Mouse (Mus musculus) MEL (cell line): ENCODE measurements around the gene Slc16a3. TPM values are rescaled to one million over a fixed set of nuclear protein-coding genes. Genes with fewer than 3 reads are reported as not detected.

Experiments used
- DNase-seq: peaks from one replicate; pipeline ENCODE4 v3.0.0; 2011; ENCODE audit warnings: low read depth, low spot score
- H3K27ac ChIP-seq: 2 replicates; pipeline ENCODE4 v1.5.1; 2012; ENCODE audit warnings: low read depth, mild to moderate bottlenecking, control low read depth, low read length, moderate library complexity; ENCODE audit not compliant: control insufficient read depth
- H3K27me3 ChIP-seq, 2 experiments: fragments of 150-350 bp in 1 of 2; sonication (generic) in 1 of 2; 2 replicates each; pipeline ENCODE4 v1.6.1; 2012; ENCODE audit warnings: low read length in 2 of 2, mild to moderate bottlenecking in 2 of 2, improper control_type of control experiment in 1 of 2, moderate library complexity in 1 of 2; ENCODE audit not compliant: insufficient read depth in 2 of 2, control insufficient read depth in 1 of 2
- H3K36me3 ChIP-seq, 2 experiments: 2 replicates each; pipeline ENCODE4 v1.6.1; 2012 to 2014; ENCODE audit warnings: low read length in 2 of 2, improper control_type of control experiment in 1 of 2, inconsistent platforms in 1 of 2, mild to moderate bottlenecking in 1 of 2; ENCODE audit not compliant: insufficient read depth in 2 of 2, control insufficient read depth in 1 of 2
- H3K4me1 ChIP-seq, 2 experiments: fragments of 150-350 bp in 1 of 2; sonication (generic) in 1 of 2; 2 replicates each; pipeline ENCODE4 v1.6.1; 2012; ENCODE audit warnings: low read length in 2 of 2, improper control_type of control experiment in 1 of 2, mild to moderate bottlenecking in 1 of 2; ENCODE audit not compliant: insufficient read depth in 2 of 2, control insufficient read depth in 1 of 2
- H3K4me3 ChIP-seq, 2 experiments: fragments of 150-350 bp in 1 of 2; sonication (generic) in 1 of 2; 2 replicates each; pipeline ENCODE4 v1.5.1; 2012; ENCODE audit warnings: low read depth in 2 of 2, low read length in 2 of 2, mild to moderate bottlenecking in 2 of 2, moderate library complexity in 2 of 2, control low read depth in 1 of 2, improper control_type of control experiment in 1 of 2; ENCODE audit not compliant: control insufficient read depth in 1 of 2, insufficient read depth in 1 of 2
- H3K79me2 ChIP-seq: 2 replicates; pipeline ENCODE4 v1.6.1; 2012; ENCODE audit warnings: mild to moderate bottlenecking, low read length, moderate library complexity; ENCODE audit not compliant: control insufficient read depth, poor library complexity, insufficient read depth
- H3K9ac ChIP-seq: 2 replicates; pipeline ENCODE4 v1.6.1; 2012; ENCODE audit warnings: low read depth, mild to moderate bottlenecking, control low read depth, low read length, moderate library complexity; ENCODE audit not compliant: control insufficient read depth, poor library complexity, severe bottlenecking
- H3K9me3 ChIP-seq: fragments of 150-350 bp; sonication (generic); replicated peaks from 2 replicates; pipeline ENCODE4 v1.6.1; 2012; ENCODE audit warnings: mild to moderate bottlenecking, low read length, improper control_type of control experiment, moderate library complexity; ENCODE audit not compliant: insufficient read depth
- CHD1 ChIP-seq: IDR thresholded peaks from 2 replicates; pipeline ENCODE4 v1.6.1; 2012; ENCODE audit warnings: low read depth, mild to moderate bottlenecking, inconsistent platforms, low read length, improper control_type of control experiment
- CHD2 ChIP-seq: IDR thresholded peaks from 2 replicates; pipeline ENCODE4 v1.6.1; 2011; ENCODE audit warnings: low read length, improper control_type of control experiment
- CTCF ChIP-seq, 3 experiments: IDR thresholded peaks in 2 of 3; conservative IDR thresholded peaks in 1 of 3; 2 replicates each; pipeline ENCODE4 v1.5.1; 2011 to 2012; ENCODE audit warnings: low read length in 3 of 3, low read depth in 2 of 3, mild to moderate bottlenecking in 2 of 3, improper control_type of control experiment in 1 of 3, inconsistent platforms in 1 of 3, mixed read lengths in 1 of 3, moderate library complexity in 1 of 3; ENCODE audit not compliant: control insufficient read depth in 1 of 3, insufficient read depth in 1 of 3, poor library complexity in 1 of 3, severe bottlenecking in 1 of 3
- E2F4 ChIP-seq: IDR thresholded peaks from 2 replicates; pipeline ENCODE4 v1.6.1; 2011; ENCODE audit warnings: low read depth, low read length, improper control_type of control experiment, borderline replicate concordance
- ELF1 ChIP-seq: IDR thresholded peaks from 2 replicates; pipeline ENCODE4 v1.6.1; 2014; ENCODE audit warnings: low read depth, mild to moderate bottlenecking, inconsistent platforms, low read length, improper control_type of control experiment, moderate library complexity
- EP300 ChIP-seq, 2 experiments: IDR thresholded peaks; 2 replicates each; pipeline ENCODE4 v1.6.1; 2011; ENCODE audit warnings: improper control_type of control experiment in 2 of 2, low read length in 2 of 2, low read depth in 1 of 2, mild to moderate bottlenecking in 1 of 2
- ETS1 ChIP-seq: IDR thresholded peaks from 2 replicates; pipeline ENCODE4 v1.6.1; 2012; ENCODE audit warnings: low read depth, mild to moderate bottlenecking, inconsistent platforms, low read length, improper control_type of control experiment, moderate library complexity
- GATA1 ChIP-seq: IDR thresholded peaks from 2 replicates; pipeline ENCODE4 v1.6.1; 2011; ENCODE audit warnings: low read depth, low read length, improper control_type of control experiment
- HCFC1 ChIP-seq: IDR thresholded peaks from 2 replicates; pipeline ENCODE4 v1.6.1; 2012; ENCODE audit warnings: low read depth, mild to moderate bottlenecking, inconsistent platforms, low read length, improper control_type of control experiment, moderate library complexity
- JUND ChIP-seq: IDR thresholded peaks from 2 replicates; pipeline ENCODE4 v1.6.1; 2011; ENCODE audit warnings: low read depth, mild to moderate bottlenecking, improper control_type of control experiment, low read length
- KAT2A ChIP-seq: conservative IDR thresholded peaks from 2 replicates; pipeline ENCODE4 v1.6.1; 2012; ENCODE audit warnings: low read depth, low read length, improper control_type of control experiment, inconsistent platforms
- MAFK ChIP-seq: IDR thresholded peaks from 2 replicates; pipeline ENCODE4 v1.6.1; 2011; ENCODE audit warnings: low read depth, mild to moderate bottlenecking, low read length, improper control_type of control experiment, borderline replicate concordance
- MAX ChIP-seq: IDR thresholded peaks from 2 replicates; pipeline ENCODE4 v1.6.1; 2011; ENCODE audit warnings: low read length, improper control_type of control experiment
- MEF2A ChIP-seq: IDR thresholded peaks from 2 replicates; pipeline ENCODE4 v1.6.1; 2014; ENCODE audit warnings: low read depth, mild to moderate bottlenecking, inconsistent platforms, low read length, improper control_type of control experiment; ENCODE audit not compliant: poor library complexity, insufficient replicate concordance, severe bottlenecking; ENCODE audit errors: extremely low read depth
- MXI1 ChIP-seq: IDR thresholded peaks from 2 replicates; pipeline ENCODE4 v1.6.1; 2011; ENCODE audit warnings: mild to moderate bottlenecking, low read depth, low read length, improper control_type of control experiment
- MYB ChIP-seq: IDR thresholded peaks from 2 replicates; pipeline ENCODE4 v1.6.1; 2011; ENCODE audit warnings: mild to moderate bottlenecking, low read depth, low read length, improper control_type of control experiment
- MYC ChIP-seq: IDR thresholded peaks from 2 replicates; pipeline ENCODE4 v1.6.1; 2011; ENCODE audit warnings: low read depth, mild to moderate bottlenecking, low read length, improper control_type of control experiment, moderate library complexity
- NELFE ChIP-seq: IDR thresholded peaks from 2 replicates; pipeline ENCODE4 v1.6.1; 2011; ENCODE audit warnings: low read depth, low read length, improper control_type of control experiment
- RAD21 ChIP-seq: IDR thresholded peaks from 2 replicates; pipeline ENCODE4 v1.6.1; 2011; ENCODE audit warnings: mild to moderate bottlenecking, low read depth, low read length, improper control_type of control experiment
- RCOR1 ChIP-seq: IDR thresholded peaks from 2 replicates; pipeline ENCODE4 v1.6.1; 2012; ENCODE audit warnings: low read depth, mild to moderate bottlenecking, inconsistent platforms, low read length, improper control_type of control experiment
- SMC3 ChIP-seq: IDR thresholded peaks from 2 replicates; pipeline ENCODE4 v1.6.1; 2011; ENCODE audit warnings: low read depth, low read length, improper control_type of control experiment
- TAL1 ChIP-seq: IDR thresholded peaks from 2 replicates; pipeline ENCODE4 v1.6.1; 2012; ENCODE audit warnings: mild to moderate bottlenecking, inconsistent platforms, low read length, moderate library complexity, mixed read lengths
- TBP ChIP-seq: IDR thresholded peaks from 2 replicates; pipeline ENCODE4 v1.8.0; 2011; ENCODE audit warnings: low read depth, low read length, improper control_type of control experiment
- TCF12 ChIP-seq: IDR thresholded peaks from 2 replicates; pipeline ENCODE4 v1.6.1; 2014; ENCODE audit warnings: low read depth, mild to moderate bottlenecking, inconsistent platforms, low read length, improper control_type of control experiment, moderate library complexity
- UBTF ChIP-seq: IDR thresholded peaks from 2 replicates; pipeline ENCODE4 v1.6.1; 2012; ENCODE audit warnings: low read depth, mild to moderate bottlenecking, inconsistent platforms, low read length, improper control_type of control experiment, moderate library complexity, borderline replicate concordance; ENCODE audit not compliant: insufficient read depth
- USF1 ChIP-seq: IDR thresholded peaks from 2 replicates; pipeline ENCODE4 v1.6.1; 2014; ENCODE audit warnings: low read depth, mild to moderate bottlenecking, inconsistent platforms, low read length, improper control_type of control experiment, moderate library complexity
- ZC3H11A ChIP-seq: IDR thresholded peaks from 2 replicates; pipeline ENCODE4 v1.6.1; 2012; ENCODE audit warnings: low read depth, mild to moderate bottlenecking, inconsistent platforms, low read length, improper control_type of control experiment
- ZKSCAN1 ChIP-seq: IDR thresholded peaks from 2 replicates; pipeline ENCODE4 v1.6.1; 2012; ENCODE audit warnings: low read depth, mild to moderate bottlenecking, inconsistent platforms, low read length, improper control_type of control experiment, moderate library complexity
- ZMIZ1 ChIP-seq: IDR thresholded peaks from 2 replicates; pipeline ENCODE4 v1.6.1; 2012; ENCODE audit warnings: low read depth, mild to moderate bottlenecking, inconsistent platforms, low read length, improper control_type of control experiment, moderate library complexity
- ZNF384 ChIP-seq: IDR thresholded peaks from 2 replicates; pipeline ENCODE4 v1.6.1; 2012; ENCODE audit warnings: low read depth, mild to moderate bottlenecking, inconsistent platforms, low read length, improper control_type of control experiment
- polyA plus RNA-seq, 2 experiments: library from polyadenylated mRNA; stranded (reverse) in 1 of 2; unstranded in 1 of 2; fragments of >175 nt in 1 of 2; fragments of >200 nt in 1 of 2; gene quantifications; 2 replicates each; pipeline versions ENCODE4 v1.2.1 to v1.2.4; 2012; ENCODE audit warnings: low replicate concordance in 2 of 2, low read depth in 1 of 2; ENCODE audit not compliant: insufficient read length in 2 of 2, insufficient read depth in 1 of 2, missing spikeins in 1 of 2
- total RNA-seq: library from RNA; depleted of rRNA; stranded (reverse); fragments of 300-350 nt; gene quantifications from 2 replicates; pipeline ENCODE4 v1.2.3, GENCODE M21; 2012

The Slc16a3 gene
- total and polyA plus RNA-seq, 3 experiments: 85.7 to 610 (median 570) TPM

DNA sequence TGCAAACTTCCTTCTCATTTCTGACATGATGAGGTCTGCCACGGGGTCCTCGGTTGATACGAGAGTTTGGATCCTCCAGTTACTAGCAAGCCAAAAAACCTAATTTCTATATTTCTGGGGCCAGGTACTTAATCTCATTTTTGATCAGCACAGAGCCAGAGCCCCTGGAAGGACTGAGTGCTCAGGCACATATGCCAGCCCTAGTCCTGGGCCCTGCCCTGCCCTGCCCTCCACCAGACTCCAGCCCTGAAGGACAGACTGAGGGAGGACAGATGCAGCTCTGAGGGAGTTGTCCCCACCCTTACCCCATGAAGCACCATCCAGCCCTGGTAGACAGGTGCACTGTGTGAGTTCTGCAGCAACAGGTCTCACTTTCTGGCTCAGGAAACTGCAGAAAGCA lies 43.7 kb upstream of the Slc16a3 start:
- TF ChIP-seq TAL1 (no peak), HCFC1 (no peak), USF1 (no peak), EP300 (IDR thresholded peaks at IDR 0.05; ENCODE audit: low read depth in 1 of 2, low read length in 2 of 2) (no peak), MAFK (no peak), NELFE (no peak), ELF1 (no peak), CTCF (IDR thresholded peaks at IDR 0.05 in 2 of 3, conservative IDR thresholded peaks at IDR 0.05 in 1 of 3; ENCODE audit: control insufficient read depth in 1 of 3, insufficient read depth in 1 of 3, low read depth in 2 of 3, low read length in 3 of 3, poor library complexity in 1 of 3, severe bottlenecking in 1 of 3) (no peak), MAX (no peak), E2F4 (no peak), ZKSCAN1 (no peak), TBP (no peak)
- H3K79me2 ChIP-seq: no peaks in the 10 kb centered on the region
- H3K27ac ChIP-seq: no peak overlapping the region
- H3K36me3 ChIP-seq: peaks cover 0 to 13% of the 10 kb centered on the region in 2 experiments; a peak in 2 of 4 replicates
- peaks cover 8 to 10% of the 10 kb centered on the region in 2 experiments for H3K4me1 ChIP-seq
- no peak for DNase-seq
- H3K27me3 ChIP-seq: no peaks in the 10 kb centered on the region
- no peak overlapping the region for H3K9ac ChIP-seq
- no peak overlapping the region for H3K4me3 ChIP-seq
- H3K9me3 ChIP-seq: no peaks in the 10 kb centered on the region

DNA sequence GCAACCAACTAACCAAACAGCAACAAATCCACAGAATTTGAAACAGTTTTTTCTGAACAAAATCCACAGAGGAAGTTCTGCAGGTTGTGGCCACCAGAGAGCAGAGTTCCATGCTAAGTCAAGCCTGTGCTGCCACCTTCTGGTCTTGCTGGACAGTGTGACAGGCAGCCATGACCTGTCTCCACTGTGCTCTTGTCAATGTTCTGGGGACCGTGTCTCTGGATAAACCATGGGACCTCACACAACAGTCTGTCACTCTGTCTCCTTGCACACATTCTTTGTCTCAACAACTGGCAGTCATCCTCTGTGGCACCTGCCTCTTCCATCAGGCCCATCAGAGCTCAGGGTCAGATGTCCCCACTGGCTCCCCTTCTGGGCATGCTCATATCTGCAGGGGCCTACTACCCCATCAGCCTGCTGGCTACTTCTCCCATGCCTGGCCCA lies 42.8 kb upstream of the Slc16a3 start:
- DNase-seq: peak; percentile 91
- no peaks in the 10 kb centered on the region for H3K79me2 ChIP-seq
- H3K27ac ChIP-seq: no peak overlapping the region
- no peak overlapping the region for H3K4me3 ChIP-seq
- no peaks in the 10 kb centered on the region for H3K27me3 ChIP-seq
- H3K36me3 ChIP-seq: peaks cover 0 to 10% of the 10 kb centered on the region in 2 experiments; a peak in 2 of 4 replicates
- H3K4me1 ChIP-seq: peaks cover 6 to 7% of the 10 kb centered on the region in 2 experiments
- no peaks in the 10 kb centered on the region for H3K9me3 ChIP-seq
- H3K9ac ChIP-seq: no peak overlapping the region
- TF ChIP-seq MYB (no peak), RAD21 (peak; percentile 88), SMC3 (peak; percentile 100), ZMIZ1 (no peak), ZC3H11A (peak; percentile 94), ZKSCAN1 (no peak), GATA1 (peak; percentile 27; the same call in 1 of the 2 replicates), UBTF (no peak), EP300 (IDR thresholded peaks at IDR 0.05; ENCODE audit: low read depth in 1 of 2, low read length in 2 of 2) (no peak), RCOR1 (no peak), ETS1 (no peak), TBP (0 out of 2 replicates have a peak, but pooled peaks have one; percentile 38), CHD2 (no peak), TCF12 (no peak), ZNF384 (peak; percentile 79), CHD1 (no peak), KAT2A (no peak), MEF2A (no peak), NELFE (no peak), JUND (peak; percentile 44; the same call in 1 of the 2 replicates), ELF1 (peak; percentile 59), MYC (peak; percentile 69; the same call in 1 of the 2 replicates), CTCF (IDR thresholded peaks at IDR 0.05 in 2 of 3, conservative IDR thresholded peaks at IDR 0.05 in 1 of 3; ENCODE audit: control insufficient read depth in 1 of 3, insufficient read depth in 1 of 3, low read depth in 2 of 3, low read length in 3 of 3, poor library complexity in 1 of 3, severe bottlenecking in 1 of 3) (peak; percentile 95 to 100 (median 100); a peak in 5 of 6 replicates), MXI1 (no peak)
